Mouse (Mus musculus) ES-Bruce4 (cell line): ENCODE results near the gene E130308A19Rik. TPM values are rescaled to one million over a fixed set of nuclear protein-coding genes. Genes with fewer than 3 reads are reported as not detected.

Experiments
- H3K27ac ChIP-seq: 2 replicates; pipeline ENCODE4 v1.5.1; 2012; ENCODE audit warnings: low read length, inconsistent platforms; ENCODE audit not compliant: insufficient read depth
- H3K27me3 ChIP-seq: 2 replicates; pipeline ENCODE4 v1.6.1; 2012; ENCODE audit warnings: mild to moderate bottlenecking, low read length, inconsistent platforms; ENCODE audit not compliant: control insufficient read depth, poor library complexity, insufficient read depth, severe bottlenecking
- H3K36me3 ChIP-seq: 2 replicates; pipeline ENCODE4 v1.6.1; 2012; ENCODE audit warnings: inconsistent platforms, mild to moderate bottlenecking, low read length, moderate library complexity; ENCODE audit not compliant: control insufficient read depth, poor library complexity, insufficient read depth, severe bottlenecking
- H3K4me1 ChIP-seq: one replicate; pipeline ENCODE4 v1.8.1; 2011; ENCODE audit warnings: low read length; ENCODE audit not compliant: control insufficient read depth, insufficient read depth
- H3K4me3 ChIP-seq: 2 replicates; pipeline ENCODE4 v1.5.1; 2011; ENCODE audit warnings: low read depth, mild to moderate bottlenecking, low read length
- H3K9ac ChIP-seq: 2 replicates; pipeline ENCODE4 v1.6.1; 2012; ENCODE audit warnings: low read depth, mild to moderate bottlenecking, inconsistent platforms; ENCODE audit not compliant: poor library complexity, severe bottlenecking
- H3K9me3 ChIP-seq: replicated peaks from 2 replicates; pipeline ENCODE4 v1.6.1; 2012; ENCODE audit warnings: mild to moderate bottlenecking, low read length, inconsistent platforms; ENCODE audit not compliant: control insufficient read depth, poor library complexity, insufficient read depth, severe bottlenecking
- CTCF ChIP-seq: IDR thresholded peaks from one replicate; pipeline ENCODE4 v1.8.1; 2011; ENCODE audit warnings: low read depth, low read length
- EP300 ChIP-seq: IDR thresholded peaks from 2 replicates; pipeline ENCODE4 v1.6.1; 2011; ENCODE audit warnings: low read depth, low read length; ENCODE audit not compliant: insufficient read depth
- POLR2A ChIP-seq: IDR thresholded peaks from one replicate; pipeline ENCODE4 v1.8.1; 2011; ENCODE audit warnings: low read length; ENCODE audit not compliant: insufficient read depth
- polyA plus RNA-seq: library from polyadenylated mRNA; stranded (reverse); fragments of >200 nt; gene quantifications from 2 replicates; pipeline ENCODE4 v1.2.4, GENCODE M21; 2011; ENCODE audit warnings: low read depth; ENCODE audit not compliant: missing spikeins, insufficient read depth, insufficient read length

Gene E130308A19Rik
- polyA plus RNA-seq, 1 experiment: 16.3 TPM

GRCm38 (mm10) chr4:59669131-59669530 lies 43.1 kb downstream of the E130308A19Rik start:
- Histone ChIP-seq H3K27me3 (no peaks in the 10 kb centered on the region), H3K9me3 (no peaks in the 10 kb centered on the region), H3K27ac (no peak overlapping the region), H3K9ac (no peak overlapping the region), H3K4me3 (no peak overlapping the region), H3K36me3 (no peaks in the 10 kb centered on the region), H3K4me1 (no peaks in the 10 kb centered on the region)
- TF ChIP-seq POLR2A (no peak), CTCF (no peak), EP300 (no peak)

DNA sequence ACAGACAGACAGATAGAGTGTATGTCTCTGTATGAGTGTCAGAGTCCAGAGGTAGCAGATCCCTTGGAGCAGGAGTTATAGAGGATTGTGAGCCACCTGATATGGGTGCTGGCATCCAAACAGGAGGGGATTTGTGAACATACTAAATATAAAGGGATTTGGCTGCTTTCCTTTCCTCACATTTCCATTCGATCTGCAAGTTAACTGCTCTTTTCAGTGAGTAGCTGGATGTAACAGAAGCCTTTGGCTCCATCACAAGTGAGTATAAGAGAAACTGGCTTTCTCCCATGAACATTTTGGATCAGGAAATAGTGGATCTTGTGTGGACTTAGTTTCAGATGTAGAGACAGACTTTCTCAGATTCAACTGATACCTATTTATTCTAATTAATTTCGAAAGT lies 44.0 kb downstream of the E130308A19Rik start:
- H3K9ac ChIP-seq: no peak overlapping the region
- H3K4me1 ChIP-seq: no peaks in the 10 kb centered on the region
- H3K4me3 ChIP-seq: no peak overlapping the region
- TF ChIP-seq CTCF (no peak), POLR2A (no peak)
- no peaks in the 10 kb centered on the region for H3K27me3 ChIP-seq
- no peaks in the 10 kb centered on the region for H3K36me3 ChIP-seq
- H3K9me3 ChIP-seq: no peaks in the 10 kb centered on the region
- no peak overlapping the region for H3K27ac ChIP-seq

- no peaks in the 10 kb centered on the region for H3K4me1 ChIP-seq
- no peak overlapping the region for H3K4me3 ChIP-seq
- H3K27me3 ChIP-seq: no peaks in the 10 kb centered on the region
- H3K9ac ChIP-seq: no peak overlapping the region
- no peak overlapping the region for H3K27ac ChIP-seq
- H3K9me3 ChIP-seq: no peaks in the 10 kb centered on the region
- H3K36me3 ChIP-seq: no peaks in the 10 kb centered on the region
- TF ChIP-seq CTCF: no peak
- TF ChIP-seq EP300: no peak
Measured at GRCm38 (mm10) chr4:59673423-59674117, 47.6 kb downstream of the E130308A19Rik start.

DNA sequence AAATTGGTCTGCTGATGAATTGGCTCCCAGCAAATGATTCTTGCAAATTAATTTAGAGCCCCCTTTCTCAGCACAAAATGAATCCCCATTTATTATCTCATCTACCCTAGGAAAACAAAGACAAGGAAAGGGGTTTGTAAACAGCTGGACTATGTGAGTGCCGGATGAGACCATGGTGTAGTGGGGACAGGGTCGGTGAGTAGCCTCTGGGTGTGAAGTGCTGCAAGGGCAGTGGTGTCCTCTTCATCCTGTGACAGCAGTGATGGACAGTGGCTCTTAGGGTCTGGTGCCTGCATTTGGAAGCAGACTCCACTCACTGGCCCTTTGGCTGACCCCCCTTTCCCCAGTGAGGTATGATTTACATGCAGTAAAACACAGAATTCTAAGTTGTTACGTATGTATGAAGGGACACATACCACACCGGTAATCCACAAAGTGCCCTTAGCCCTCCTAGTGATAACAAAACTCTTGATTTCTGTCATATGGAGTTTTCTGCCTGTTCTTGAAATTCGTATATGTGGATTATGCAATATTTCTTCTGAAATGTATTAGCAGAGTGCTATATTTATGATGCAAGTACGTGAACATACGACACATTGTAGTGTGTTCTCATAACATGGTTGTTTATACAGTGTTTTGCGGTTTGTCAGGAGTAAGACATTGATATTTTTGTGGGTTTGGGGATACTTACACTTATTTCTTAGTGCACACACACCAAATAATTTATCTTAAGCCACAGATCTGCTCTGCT lies 49.1 kb downstream of the E130308A19Rik start:
- no peaks in the 10 kb centered on the region for H3K27me3 ChIP-seq
- no peak overlapping the region for H3K27ac ChIP-seq
- H3K36me3 ChIP-seq: no peaks in the 10 kb centered on the region
- H3K4me1 ChIP-seq: no peaks in the 10 kb centered on the region
- H3K9me3 ChIP-seq: no peaks in the 10 kb centered on the region
- H3K9ac ChIP-seq: no peak overlapping the region
- TF ChIP-seq CTCF: no peak
- TF ChIP-seq POLR2A: no peak
- no peak for TF ChIP-seq EP300
- H3K4me3 ChIP-seq: no peak overlapping the region

DNA sequence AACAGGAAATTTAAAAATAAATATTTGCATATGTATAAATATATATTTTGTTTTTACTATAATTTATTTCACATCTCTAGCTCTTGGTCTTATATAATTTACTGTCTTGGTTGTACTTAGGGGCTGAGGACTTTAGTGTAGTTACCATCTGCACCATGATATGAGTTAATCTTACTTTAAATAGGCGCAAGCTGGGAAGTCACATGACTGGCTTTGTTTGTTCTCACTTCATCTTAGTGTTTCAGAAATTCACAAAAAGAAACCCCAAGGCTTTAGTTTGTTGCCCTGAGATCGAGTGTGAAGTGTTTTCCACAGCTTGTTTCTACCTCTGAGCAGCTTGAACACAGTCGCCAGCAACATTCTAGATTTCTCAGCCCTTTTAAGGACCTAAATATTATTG lies 49.7 kb downstream of the E130308A19Rik start:
- H3K9ac ChIP-seq: no peak overlapping the region
- H3K27ac ChIP-seq: no peak overlapping the region
- no peaks in the 10 kb centered on the region for H3K4me1 ChIP-seq
- no peak overlapping the region for H3K4me3 ChIP-seq
- H3K36me3 ChIP-seq: no peaks in the 10 kb centered on the region
- no peak for TF ChIP-seq CTCF
- no peaks in the 10 kb centered on the region for H3K9me3 ChIP-seq
- no peaks in the 10 kb centered on the region for H3K27me3 ChIP-seq

GRCm38 (mm10) chr4:59681383-59681782 lies 55.4 kb downstream of the E130308A19Rik start:
- Histone ChIP-seq H3K9ac (no peak overlapping the region), H3K9me3 (no peaks in the 10 kb centered on the region), H3K4me1 (no peaks in the 10 kb centered on the region), H3K4me3 (no peak overlapping the region), H3K36me3 (no peaks in the 10 kb centered on the region), H3K27ac (no peak overlapping the region), H3K27me3 (no peaks in the 10 kb centered on the region)
- TF ChIP-seq POLR2A (no peak), CTCF (no peak), EP300 (no peak)
